26 mouse cellular contexts compared by ENCODE assay signal in genomic region chr17:18004752-18005151, GRCm38 (mm10). TPM values are rescaled to one million over a fixed set of nuclear protein-coding genes. Genes with fewer than 3 reads are reported as not detected.
DNase-seq lines count a peak whose midpoint lies in the region; ATAC-seq and TF ChIP-seq lines count a peak whose summit lies in the region.
"Had no signal": no experiment of that assay in that cellular context is flagged by ENCODE, and none has a peak within 500 bp of the region (broad histone marks: within the 10 kb centered on the region; RNA-seq: fewer than 3 reads in every experiment).

No protein-coding gene starts in this region.

- no peak for TF ChIP-seq CTCF in left cerebral cortex, adult 2 months (IDR thresholded peaks at IDR 0.05)

- DNase-seq in CD4-positive helper T cell, adult 2 months (ENCODE audit: low read depth, low spot score) = peak; percentile 11
- no peak for DNase-seq in left cerebral cortex, adult 2 months (ENCODE audit: extremely low spot score in 1 of 2, low spot score in 2 of 2)
- no peak for DNase-seq in thymus, adult 18-20 months
- DNase-seq: adrenal gland, adult 8-10 months; adrenal gland, postnatal 14 days; adrenal gland, postnatal 36 days; B cell, adult 2 months; cerebellum, adult 11-12 months; cerebellum, adult 2 months; cerebellum, adult 9-10 months; cerebellum, postnatal 10 days; cerebellum, postnatal 25 days; forebrain, postnatal 0 days had no signal

- no peak overlapping the region for H3K4me3 ChIP-seq in left cerebral cortex, adult 2 months
- H3K4me3 ChIP-seq: embryonic facial prominence, embryonic 10.5 days; embryonic facial prominence, embryonic 12.5 days; forebrain, embryonic 13.5 days; forebrain, embryonic 15.5 days had no signal

- intact Hi-C loops in left cerebral cortex, adult 2 months (cut with DNase I) = no loop called here

- peak; percentile 74 for ATAC-seq in CD4-positive, CD25-positive, alpha-beta regulatory T cell, adult 4 months
- peak; percentile 64 for ATAC-seq in inflammation-experienced regulatory T-cells, adult 6 months
- no peak for ATAC-seq in megakaryocyte-erythroid progenitor cell, adult 5-6 weeks (replicated peaks; ENCODE audit: low FRiP score, low TSS enrichment, poor library complexity, severe bottlenecking)
- ATAC-seq: forebrain, embryonic 13.5 days; forebrain, embryonic 15.5 days; forebrain, postnatal 0 days had no signal

- no peak overlapping the region for H3K27ac ChIP-seq in left cerebral cortex, adult 2 months
- H3K27ac ChIP-seq: embryonic facial prominence, embryonic 10.5 days; embryonic facial prominence, embryonic 12.5 days; forebrain, embryonic 13.5 days; forebrain, embryonic 15.5 days had no signal

RNA-seq across cellular contexts. Expression of gene Fpr-rs4, which starts 16.8 kb away (rescaled TPM):
- polyA plus RNA-seq in CD4-positive, CD25-positive, alpha-beta regulatory T cell, adult 4 months (2017; shearing (Covaris generic)) = not detected
- not detected for polyA plus RNA-seq in inflammation-experienced regulatory T-cells, adult 6 months (2017; shearing (Covaris generic))
- total RNA-seq in left cerebral cortex, adult 2 months (2021) = not detected
- not detected in 2 replicates for total RNA-seq in megakaryocyte-erythroid progenitor cell, adult 5-6 weeks (2014; fragmentation: Nextera tagmentation)
- total RNA-seq in megakaryocyte-erythroid progenitor cell, adult 5-6 weeks (2017) = not detected in 2 replicates
- total RNA-seq: adrenal gland, adult 18-20 months; adrenal gland, adult 8-10 months; adrenal gland, postnatal 14 days; adrenal gland, postnatal 36 days; ES-E14; forebrain, postnatal 0 days; MEL had no signal
- polyA plus RNA-seq: cerebellum, adult 2 months; cortical plate, adult 2 months; embryonic facial prominence, embryonic 10.5 days; embryonic facial prominence, embryonic 12.5 days; embryonic facial prominence, embryonic 14.5 days; forebrain, embryonic 11.5 days; forebrain, embryonic 13.5 days; forebrain, embryonic 15.5 days; forebrain, postnatal 0 days had no signal

RNA-seq across cellular contexts. Expression of gene Vmn2r124, which starts 44.5 kb away (rescaled TPM):
- polyA plus RNA-seq in CD4-positive, CD25-positive, alpha-beta regulatory T cell, adult 4 months (2017; shearing (Covaris generic)) = not detected
- polyA plus RNA-seq in inflammation-experienced regulatory T-cells, adult 6 months (2017; shearing (Covaris generic)) = under 1 TPM in 1 of 3 experiments, not detected in 2; 0.04 TPM
- not detected for total RNA-seq in left cerebral cortex, adult 2 months (2021)
- not detected in 2 replicates for total RNA-seq in megakaryocyte-erythroid progenitor cell, adult 5-6 weeks (2014; fragmentation: Nextera tagmentation)
- not detected in 2 replicates for total RNA-seq in megakaryocyte-erythroid progenitor cell, adult 5-6 weeks (2017)
- total RNA-seq: adrenal gland, adult 18-20 months; adrenal gland, adult 8-10 months; adrenal gland, postnatal 14 days; adrenal gland, postnatal 36 days; ES-E14; forebrain, postnatal 0 days; MEL had no signal
- polyA plus RNA-seq: cerebellum, adult 2 months; cortical plate, adult 2 months; embryonic facial prominence, embryonic 10.5 days; embryonic facial prominence, embryonic 14.5 days; forebrain, embryonic 11.5 days; forebrain, embryonic 13.5 days; forebrain, embryonic 15.5 days; forebrain, postnatal 0 days had no signal
